Mouse (Mus musculus) hindbrain, embryonic 15.5 days (tissue): ENCODE results near the gene Slc27a5. TPM values are rescaled to one million over a fixed set of nuclear protein-coding genes. Genes with fewer than 3 reads are reported as not detected.

Experiments
- ATAC-seq: fragments of 200-750 bp; cut with Nextera tagmentation; 2 replicates; pipeline ENCODE4 v1.8.0; 2017; ENCODE audit warnings: low read depth, moderate number of reproducible peaks, moderate TSS enrichment; ENCODE audit not compliant: low FRiP score
- H3K27ac ChIP-seq: fragments of 300-500 bp; sonication (generic); replicated peaks from 2 replicates; pipeline ENCODE4 v1.5.1; 2015; ENCODE audit warnings: mild to moderate bottlenecking, inconsistent platforms
- H3K27me3 ChIP-seq: fragments of 300-500 bp; sonication (generic); 2 replicates; pipeline ENCODE4 v1.6.1; 2015; ENCODE audit warnings: control low read depth, inconsistent platforms
- H3K36me3 ChIP-seq: fragments of 300-500 bp; sonication (generic); 2 replicates; pipeline ENCODE4 v1.6.1; 2015; ENCODE audit warnings: control low read depth, inconsistent platforms
- H3K4me1 ChIP-seq: fragments of 300-500 bp; sonication (generic); replicated peaks from 2 replicates; pipeline ENCODE4 v1.6.1; 2015; ENCODE audit warnings: control low read depth, inconsistent platforms
- H3K4me2 ChIP-seq: fragments of 300-500 bp; sonication (generic); 2 replicates; pipeline ENCODE4 v1.6.1; 2015; ENCODE audit warnings: moderate library complexity, mild to moderate bottlenecking, inconsistent platforms
- H3K4me3 ChIP-seq: fragments of 300-500 bp; sonication (generic); 2 replicates; pipeline ENCODE4 v1.5.1; 2015; ENCODE audit warnings: mild to moderate bottlenecking, inconsistent platforms
- H3K9ac ChIP-seq: fragments of 300-500 bp; sonication (generic); 2 replicates; pipeline ENCODE4 v1.6.1; 2015; ENCODE audit warnings: inconsistent platforms
- H3K9me3 ChIP-seq: fragments of 300-500 bp; sonication (generic); 2 replicates; pipeline ENCODE4 v1.6.1; 2016; ENCODE audit warnings: control low read depth, inconsistent platforms
- WGBS: fragments of 180-500 bp; shearing (Covaris S2); methylation state at CpG from one replicate; pipeline ENCODE4 v1.1.7; 2015; 5-methylcytosine and 5-hydroxymethylcytosine counted together
- polyA plus RNA-seq: library from polyadenylated mRNA; unstranded; fragments of >200 nt; fragmentation: Nextera tagmentation; extraction: Ambion mirVana; gene quantifications from 2 replicates; pipeline ENCODE4 v1.2.1, GENCODE M21; 2015

The Slc27a5 gene
- polyA plus RNA-seq, result 0.39 and 0.45 TPM in 2 replicates

DNA sequence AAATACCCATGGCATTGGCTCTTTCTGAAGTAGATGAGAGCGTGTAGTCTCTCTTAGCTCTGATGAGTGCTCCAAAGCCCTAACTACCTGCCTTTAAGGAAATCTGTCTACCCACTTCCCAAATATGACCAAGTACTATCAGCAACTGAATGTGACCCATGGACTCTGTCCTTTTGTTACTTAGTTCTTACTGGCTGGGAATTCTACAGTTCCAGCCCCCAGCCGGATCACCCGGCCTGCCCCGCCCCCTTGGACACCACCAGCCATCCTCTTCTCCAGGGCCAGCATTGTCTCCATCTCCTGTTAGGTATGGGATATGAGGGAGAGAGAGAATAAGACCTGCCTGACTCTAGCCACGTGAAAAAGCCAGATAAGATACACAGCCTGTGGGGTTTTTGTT is at the start of gene Slc27a5:
TSS of gene Slc27a5 (minus strand) at position 140 of the 400 bp plus-strand sequence.
- Histone ChIP-seq H3K27ac (no peak within 1 kb of the TSS), H3K9ac (no peak within 1 kb of the TSS), H3K9me3 (no peaks in the 10 kb centered on the region), H3K4me3 (no peak within 1 kb of the TSS), H3K27me3 (no peaks in the 10 kb centered on the region), H3K4me1 (no peaks in the 10 kb centered on the region), H3K36me3 (peaks cover 6% of the 10 kb centered on the region; the same call in 1 of the 2 replicates), H3K4me2 (no peak within 1 kb of the TSS)
- no peak for ATAC-seq
- WGBS, result 84% methylated on average over 5 of the region's 5 CpGs

DNA sequence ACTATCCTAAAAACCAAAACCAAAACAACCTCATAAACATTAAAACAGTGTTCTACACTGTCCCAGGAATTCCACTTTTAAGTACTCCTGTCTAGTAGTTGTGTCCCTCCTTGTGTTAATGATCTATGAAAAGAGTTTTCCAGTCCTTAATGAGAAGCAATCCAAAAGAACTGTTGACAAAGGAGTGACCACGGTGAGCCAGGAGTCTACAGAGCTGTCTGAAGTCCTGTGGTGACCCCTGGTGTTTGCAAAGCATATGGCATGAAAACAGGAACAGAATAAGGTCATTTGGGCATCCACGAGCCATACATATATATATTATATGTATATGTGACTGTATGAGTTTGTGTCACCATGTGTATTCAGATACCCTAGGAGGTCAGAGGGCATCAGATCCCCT is 48.1 kb upstream of the Slc27a5 start:
- Histone ChIP-seq H3K4me3 (no peak overlapping the region), H3K36me3 (no peaks in the 10 kb centered on the region), H3K9ac (no peak overlapping the region), H3K4me2 (no peak overlapping the region), H3K27ac (no peak overlapping the region), H3K4me1 (peaks cover 20% of the 10 kb centered on the region), H3K9me3 (no peaks in the 10 kb centered on the region), H3K27me3 (peaks cover 34% of the 10 kb centered on the region)
- whole genome bisulfite sequencing, result 2% methylated on average over 2 of the region's 2 CpGs
- no peak for ATAC-seq

DNA sequence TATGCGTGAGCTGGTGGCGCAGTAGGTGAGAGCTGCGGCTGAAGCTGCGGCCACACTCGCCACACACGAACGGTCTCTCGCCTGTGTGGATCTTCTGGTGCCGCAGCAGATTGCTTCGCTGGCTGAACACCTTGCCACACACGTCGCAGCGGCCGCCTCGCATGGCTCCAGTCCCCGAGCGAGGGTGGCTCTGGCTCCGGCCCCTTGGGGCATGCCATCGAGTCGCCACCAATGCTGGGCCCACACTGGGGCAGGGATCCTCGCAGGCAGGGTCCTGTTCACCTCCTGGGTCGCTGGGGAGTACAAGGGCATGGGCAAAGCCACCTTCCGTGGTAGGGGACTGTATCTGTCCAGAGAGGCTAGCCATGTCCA is 46.2 kb upstream of the Slc27a5 start:
- peak overlapping the region; percentile 65 for H3K9ac ChIP-seq
- H3K4me1 ChIP-seq, result peaks cover 22% of the 10 kb centered on the region
- 3% methylated on average over 23 of the region's 23 CpGs for WGBS
- H3K4me2 ChIP-seq, result peak overlapping the region; percentile 92
- H3K27ac ChIP-seq, result peak overlapping the region; percentile 71
- H3K4me3 ChIP-seq, result peak overlapping the region; percentile 52
- H3K27me3 ChIP-seq, result peaks cover 37% of the 10 kb centered on the region
- ATAC-seq, result peak; percentile 32; the same call in 1 of the 2 replicates
- H3K36me3 ChIP-seq, result no peaks in the 10 kb centered on the region
- no peaks in the 10 kb centered on the region for H3K9me3 ChIP-seq

DNA sequence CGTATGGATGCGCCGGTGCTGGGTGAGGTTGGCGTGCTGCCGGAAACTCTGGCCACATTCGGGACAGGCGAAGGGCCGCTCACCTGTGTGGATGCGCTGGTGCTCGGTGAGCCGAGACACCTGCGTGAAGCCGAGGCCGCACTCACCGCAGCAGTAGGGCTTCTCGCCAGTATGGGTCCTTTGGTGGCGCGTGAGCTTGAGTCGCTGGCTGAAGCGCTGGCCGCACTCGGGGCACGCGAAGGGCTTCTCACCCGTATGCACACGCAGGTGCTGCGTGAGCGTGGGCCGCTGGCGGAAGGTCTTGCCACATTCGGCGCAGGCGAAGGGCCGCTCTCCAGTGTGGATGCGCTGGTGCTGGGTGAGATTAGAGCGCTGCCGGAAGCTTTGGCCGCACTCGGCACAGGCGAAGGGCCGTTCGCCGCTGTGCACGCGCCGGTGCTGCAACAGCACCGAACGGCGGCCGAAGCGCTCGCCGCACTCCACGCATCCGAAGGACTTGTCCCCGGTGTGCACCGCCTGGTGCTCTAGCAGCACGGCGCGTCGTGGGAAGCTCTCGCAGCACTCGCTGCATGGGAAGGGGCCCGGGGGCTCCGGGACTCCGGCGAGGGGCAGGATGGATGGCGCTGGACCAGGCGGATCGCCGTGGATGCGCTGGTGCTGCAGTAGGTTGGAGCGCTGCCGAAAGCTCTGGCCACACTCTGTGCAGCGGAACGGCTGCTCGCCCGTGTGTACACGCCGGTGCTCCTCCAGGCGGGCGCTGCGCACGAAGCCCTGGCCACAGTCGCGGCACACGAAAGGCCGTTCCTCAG is 45.7 kb upstream of the Slc27a5 start:
- Histone ChIP-seq H3K27ac (peak overlapping the region; percentile 71), H3K4me2 (peak overlapping the region; percentile 92), H3K4me3 (peak overlapping the region; percentile 52), H3K4me1 (peaks cover 28% of the 10 kb centered on the region), H3K27me3 (peaks cover 37% of the 10 kb centered on the region), H3K9ac (peak overlapping the region; percentile 65), H3K36me3 (no peaks in the 10 kb centered on the region), H3K9me3 (no peaks in the 10 kb centered on the region)
- peak; percentile 61 for ATAC-seq
- 4% methylated on average over 88 of the region's 88 CpGs for WGBS

DNA sequence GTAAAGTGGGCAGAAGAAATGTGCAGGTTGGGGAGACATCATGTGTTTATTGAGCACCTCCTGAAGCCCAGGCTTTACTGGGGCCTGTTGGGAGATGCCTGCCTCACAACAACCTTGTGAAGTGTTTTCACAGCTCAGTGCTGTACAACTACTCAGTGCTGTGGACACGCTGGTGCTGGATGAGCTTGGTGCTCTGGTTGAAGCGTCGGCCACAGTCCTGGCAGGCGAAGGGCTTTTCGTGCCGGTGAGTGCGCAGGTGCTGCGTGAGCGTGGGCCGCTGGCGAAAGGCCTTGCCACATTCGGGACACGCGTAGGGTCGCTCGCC is 45.1 kb upstream of the Slc27a5 start:
- Histone ChIP-seq H3K4me3 (peak overlapping the region; percentile 52), H3K4me1 (peaks cover 30% of the 10 kb centered on the region), H3K9me3 (no peaks in the 10 kb centered on the region), H3K27ac (no peak overlapping the region), H3K9ac (no peak overlapping the region), H3K36me3 (no peaks in the 10 kb centered on the region), H3K4me2 (peak overlapping the region; percentile 92), H3K27me3 (peaks cover 37% of the 10 kb centered on the region)
- ATAC-seq, result no peak; the same call in 1 of the 2 replicates
- WGBS, result 34% methylated on average over 16 of the region's 16 CpGs

DNA sequence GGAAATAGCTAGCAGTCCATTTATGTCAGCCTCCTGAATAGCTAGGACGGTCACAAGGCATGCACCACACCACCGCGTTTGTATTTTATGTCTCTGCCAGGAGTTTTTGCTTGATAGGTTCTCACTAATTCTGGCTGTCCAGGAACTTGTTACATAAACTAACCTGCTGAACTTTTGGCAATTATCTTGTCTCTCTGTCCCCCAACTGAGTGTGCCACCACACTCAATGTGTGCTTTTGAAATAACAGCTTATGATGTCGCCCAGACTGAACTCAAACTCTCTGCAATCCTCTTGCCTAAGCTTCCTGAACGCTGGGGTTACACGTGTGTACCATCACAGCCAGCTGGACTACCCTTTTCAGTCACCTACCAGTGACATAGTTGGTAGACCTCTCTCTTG is 44.5 kb upstream of the Slc27a5 start:
- Histone ChIP-seq H3K9me3 (no peaks in the 10 kb centered on the region), H3K4me2 (no peak overlapping the region), H3K4me1 (peaks cover 30% of the 10 kb centered on the region), H3K27me3 (peaks cover 37% of the 10 kb centered on the region), H3K27ac (no peak overlapping the region), H3K36me3 (no peaks in the 10 kb centered on the region), H3K9ac (no peak overlapping the region), H3K4me3 (no peak overlapping the region)
- WGBS, result 76% methylated on average over 6 of the region's 6 CpGs
- no peak for ATAC-seq

DNA sequence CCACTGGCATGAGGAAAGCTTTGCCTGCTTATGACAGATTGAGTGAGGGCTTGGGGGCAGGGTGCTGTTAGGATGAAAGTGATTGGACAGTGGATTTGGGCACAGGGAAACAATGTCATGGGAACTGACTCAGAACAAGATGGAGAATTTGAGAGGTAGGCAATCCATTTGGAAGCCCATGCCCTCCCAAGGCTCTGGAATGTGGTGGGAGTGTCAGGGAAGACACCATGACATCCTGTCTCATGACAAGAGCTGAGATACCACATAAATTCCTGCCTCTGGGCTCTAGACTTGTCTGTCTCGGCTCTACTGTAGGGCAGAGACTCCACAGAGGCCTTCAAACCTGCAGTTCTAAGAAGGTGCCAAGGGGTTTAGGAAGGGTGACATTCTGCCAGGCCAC is 43.3 kb upstream of the Slc27a5 start:
- H3K4me2 ChIP-seq, result no peak overlapping the region
- H3K9me3 ChIP-seq, result no peaks in the 10 kb centered on the region
- H3K4me3 ChIP-seq, result no peak overlapping the region
- peaks cover 39% of the 10 kb centered on the region for H3K4me1 ChIP-seq
- H3K36me3 ChIP-seq, result peaks cover 2% of the 10 kb centered on the region
- no peak overlapping the region for H3K27ac ChIP-seq
- H3K9ac ChIP-seq, result no peak overlapping the region
- H3K27me3 ChIP-seq, result peaks cover 37% of the 10 kb centered on the region
- ATAC-seq, result no peak
- WGBS, result 92% methylated on average over 1 of the region's 1 CpGs

DNA sequence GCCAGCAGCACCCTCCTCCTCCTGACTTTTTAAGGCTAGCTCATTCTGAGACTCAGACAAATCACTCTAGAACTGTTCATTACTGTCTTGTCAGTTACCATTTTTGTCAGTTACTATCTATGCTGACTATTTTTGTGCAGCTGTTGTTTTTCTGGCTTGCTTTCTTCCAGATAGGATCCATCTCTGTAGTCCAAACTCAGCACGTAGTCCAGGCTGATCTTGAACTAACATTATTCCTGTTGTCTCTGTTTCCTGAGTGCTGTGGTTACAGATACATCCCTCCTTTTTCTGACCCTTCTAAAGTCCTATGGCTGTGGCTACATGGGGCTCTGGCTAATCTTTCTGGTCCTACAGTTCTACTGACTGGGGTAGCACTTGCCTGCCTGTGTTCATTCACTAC is 41.2 kb upstream of the Slc27a5 start:
- Histone ChIP-seq H3K9ac (peak overlapping the region; percentile 94; the same call in 1 of the 2 replicates), H3K4me1 (peaks cover 47% of the 10 kb centered on the region), H3K4me2 (peak overlapping the region; percentile 71), H3K27me3 (peaks cover 22% of the 10 kb centered on the region), H3K27ac (peak overlapping the region; percentile 99), H3K36me3 (peaks cover 16% of the 10 kb centered on the region), H3K4me3 (peak overlapping the region; percentile 92; the same call in 1 of the 2 replicates), H3K9me3 (no peaks in the 10 kb centered on the region)
- 89% methylated on average over 1 of the region's 1 CpGs for WGBS
- no peak for ATAC-seq

DNA sequence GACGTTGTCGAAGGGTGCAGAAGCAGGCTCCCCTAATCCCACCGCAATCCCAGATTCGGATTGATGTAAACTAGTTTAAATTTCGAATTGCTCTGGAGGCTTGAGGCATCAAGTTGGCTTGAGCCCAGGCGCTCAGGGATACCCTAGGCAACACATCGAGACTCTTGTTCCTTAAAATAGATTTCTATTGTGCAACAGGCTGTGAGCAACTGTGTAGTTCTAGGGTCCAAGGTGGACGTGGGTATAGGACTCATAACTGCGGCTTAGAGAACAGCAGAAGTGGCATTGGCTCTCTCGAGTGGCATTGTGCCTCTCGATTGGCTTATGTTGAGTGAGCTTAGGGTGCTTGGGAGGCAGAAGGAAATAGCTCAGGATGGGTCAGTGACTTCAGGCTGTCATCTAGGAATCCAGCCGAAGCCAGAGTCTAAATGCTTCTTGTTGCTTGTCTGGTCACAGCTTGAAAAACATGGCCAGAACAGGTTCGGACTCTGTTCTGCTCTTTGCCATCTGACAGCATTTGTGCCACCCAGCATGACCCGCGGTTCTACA is 40.7 kb upstream of the Slc27a5 start:
- Histone ChIP-seq H3K4me1 (peaks cover 47% of the 10 kb centered on the region), H3K4me3 (peak overlapping the region; percentile 92), H3K36me3 (peaks cover 16% of the 10 kb centered on the region), H3K9me3 (no peaks in the 10 kb centered on the region), H3K9ac (peak overlapping the region; percentile 94), H3K27ac (peak overlapping the region; percentile 99), H3K27me3 (peaks cover 21% of the 10 kb centered on the region), H3K4me2 (peak overlapping the region; percentile 71)
- WGBS, result 26% methylated on average over 15 of the region's 15 CpGs
- ATAC-seq, result peak; percentile 0; the same call in 1 of the 2 replicates

DNA sequence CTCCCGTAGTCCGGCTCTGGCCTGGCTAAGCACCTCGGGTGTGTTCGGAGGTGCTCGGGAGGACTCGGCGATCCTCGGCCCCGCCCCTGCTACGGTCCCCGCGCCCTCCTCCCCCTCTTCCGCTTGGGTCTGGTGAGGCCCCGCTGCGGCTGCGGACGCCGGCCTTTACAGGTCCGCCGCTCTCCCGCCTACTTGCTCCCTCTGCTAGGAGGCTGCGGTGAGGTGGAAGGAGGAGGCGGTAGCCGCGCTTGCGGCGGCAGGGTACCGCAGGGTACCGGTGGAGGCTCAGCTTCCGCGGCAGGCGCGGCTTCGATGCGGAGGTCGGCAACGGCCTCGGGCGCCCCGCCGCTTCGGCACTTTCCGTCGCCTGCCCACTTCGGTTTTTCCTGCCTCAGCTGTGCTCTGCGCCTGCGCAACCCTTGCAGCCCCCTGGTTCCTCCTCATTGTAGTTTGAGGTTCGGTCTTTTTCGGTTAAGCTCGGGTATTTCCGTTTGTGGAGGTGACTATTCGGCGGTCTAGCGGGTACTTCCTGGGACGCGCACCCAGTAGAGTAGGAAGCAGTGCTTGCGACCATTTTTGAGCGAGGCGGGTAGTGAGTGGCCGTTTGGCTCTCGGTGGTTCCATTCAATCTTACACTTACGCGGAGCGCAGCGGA is 40.0 kb upstream of the Slc27a5 start, which contains the start of gene Ube2m:
TSS of gene Ube2m (minus strand) at position 375 of the 655 bp plus-strand sequence.
- under 1% methylated on average over 63 of the region's 65 CpGs for WGBS
- Histone ChIP-seq H3K36me3 (peaks cover 16% of the 10 kb centered on the region), H3K27me3 (peaks cover 21% of the 10 kb centered on the region), H3K9ac (peak within 1 kb of the TSS; percentile 94), H3K4me1 (peaks cover 47% of the 10 kb centered on the region), H3K4me2 (peak within 1 kb of the TSS; percentile 71), H3K9me3 (no peaks in the 10 kb centered on the region), H3K4me3 (peak within 1 kb of the TSS; percentile 92), H3K27ac (peak within 1 kb of the TSS; percentile 99)
- ATAC-seq, result peak; percentile 89

DNA sequence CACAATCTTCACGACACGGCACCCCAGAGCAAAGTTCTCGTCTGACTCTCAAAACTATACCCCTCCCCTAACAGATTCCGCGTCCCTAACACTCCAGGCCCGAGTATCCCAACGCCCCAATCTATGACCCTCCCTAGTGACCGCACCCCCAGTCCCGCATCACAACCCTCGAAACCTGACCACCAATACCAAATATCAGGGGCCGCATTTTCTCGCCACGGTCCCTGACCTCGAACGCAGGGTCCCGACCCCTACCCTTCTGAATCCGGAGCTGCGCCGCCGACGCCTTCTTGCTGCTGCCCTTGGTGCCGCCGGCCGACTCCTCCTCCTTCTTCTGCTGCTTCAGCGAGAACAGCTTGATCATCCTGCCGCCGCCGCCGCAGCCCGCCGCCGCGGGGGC is 39.4 kb upstream of the Slc27a5 start:
- no peak for ATAC-seq
- H3K27me3 ChIP-seq, result peaks cover 15% of the 10 kb centered on the region
- H3K9ac ChIP-seq, result peak overlapping the region; percentile 94
- peak overlapping the region; percentile 71 for H3K4me2 ChIP-seq
- H3K4me1 ChIP-seq, result peaks cover 47% of the 10 kb centered on the region
- no peaks in the 10 kb centered on the region for H3K9me3 ChIP-seq
- peak overlapping the region; percentile 99 for H3K27ac ChIP-seq
- peaks cover 22% of the 10 kb centered on the region for H3K36me3 ChIP-seq
- under 1% methylated on average over 31 of the region's 33 CpGs for WGBS
- peak overlapping the region; percentile 92 for H3K4me3 ChIP-seq

DNA sequence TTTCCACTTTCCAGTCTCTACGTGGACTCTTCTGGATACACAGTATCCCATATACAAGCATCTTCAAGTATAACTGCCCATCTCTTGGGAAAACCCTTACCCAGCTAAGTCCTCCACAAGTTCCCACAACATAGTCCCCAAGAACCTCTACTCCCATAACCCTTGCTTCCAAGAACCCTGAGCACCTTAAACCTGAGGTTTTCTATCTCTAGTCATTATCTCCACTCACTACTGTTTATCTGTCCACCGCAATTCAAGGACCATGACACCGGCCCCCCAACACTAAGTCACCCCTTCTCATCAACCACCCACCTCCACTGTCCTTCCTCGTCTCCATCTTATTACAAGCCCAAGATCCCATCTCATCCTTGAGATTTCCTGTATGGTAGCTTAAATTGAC is 38.8 kb upstream of the Slc27a5 start:
- Histone ChIP-seq H3K9ac (peak overlapping the region; percentile 94), H3K27ac (peak overlapping the region; percentile 99), H3K4me3 (peak overlapping the region; percentile 92), H3K4me2 (peak overlapping the region; percentile 71), H3K4me1 (peaks cover 47% of the 10 kb centered on the region), H3K27me3 (peaks cover 10% of the 10 kb centered on the region), H3K9me3 (no peaks in the 10 kb centered on the region), H3K36me3 (peaks cover 28% of the 10 kb centered on the region)
- 50% methylated on average over 4 of the region's 4 CpGs for WGBS
- ATAC-seq, result no peak
